Mouse (Mus musculus) bone marrow macrophage, adult 2 months (primary cell): ENCODE data around the gene Fmo6.

Source experiments
- CTCF ChIP-seq: IDR thresholded peaks from 2 replicates; pipeline ENCODE4 v1.5.1; 2012; ENCODE audit warnings: low read depth, mild to moderate bottlenecking, low read length, moderate library complexity
- POLR2A ChIP-seq: IDR thresholded peaks from 2 replicates; pipeline ENCODE4 v1.6.1; 2012; ENCODE audit warnings: mild to moderate bottlenecking, low read depth, low read length, borderline replicate concordance

DNA sequence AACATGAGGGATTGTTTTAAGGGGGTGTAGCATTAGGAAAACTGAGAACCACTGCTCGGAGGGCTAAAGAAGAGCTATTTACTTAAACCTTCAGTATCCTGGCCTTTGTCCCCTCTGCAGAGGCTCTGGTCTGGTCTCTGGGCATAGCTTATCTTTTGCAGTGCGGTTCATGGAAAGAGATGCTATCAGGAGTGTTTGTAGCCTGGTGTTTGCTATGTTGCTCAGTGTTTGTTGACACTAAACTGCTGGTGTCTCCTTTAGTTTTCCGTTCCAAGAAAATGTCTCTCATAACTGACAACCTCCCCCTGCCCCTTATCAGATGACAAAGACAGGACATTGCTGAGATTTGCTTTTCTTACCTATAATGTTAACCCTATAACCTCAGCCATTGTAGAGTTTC is 62.2 kb downstream of the Fmo6 start:
- no peak for TF ChIP-seq POLR2A
- TF ChIP-seq CTCF, result no peak
